13 mouse cellular contexts compared by ENCODE assay signal in genomic region chr5:29770935-29771334, GRCm38 (mm10). TPM values are rescaled to one million over a fixed set of nuclear protein-coding genes. Genes with fewer than 3 reads are reported as not detected.
DNase-seq lines count a peak whose midpoint lies in the region; ATAC-seq and TF ChIP-seq lines count a peak whose summit lies in the region.
"Had no signal": no experiment of that assay in that cellular context is flagged by ENCODE, and none has a peak within 500 bp of the region (broad histone marks: within the 10 kb centered on the region; RNA-seq: fewer than 3 reads in every experiment).

No protein-coding gene starts in this region.

- no peak overlapping the region for H3K4me3 ChIP-seq in cerebellum, adult 2 months (replicated peaks; ENCODE audit: insufficient read depth, low read depth, low read length)
- no peak overlapping the region for H3K4me3 ChIP-seq in left cerebral cortex, adult 2 months
- H3K4me3 ChIP-seq: embryonic facial prominence, embryonic 12.5 days; megakaryocyte, embryonic 14.5 days had no signal

- peak; percentile 28; the same call in 1 of the 2 replicates for TF ChIP-seq CTCF in cerebellum, adult 2 months (IDR thresholded peaks at IDR 0.05; ENCODE audit: borderline replicate concordance, insufficient read depth, low read depth, low read length)
- TF ChIP-seq CTCF in left cerebral cortex, adult 2 months (IDR thresholded peaks at IDR 0.05), result peak; percentile 7; the same call in 1 of the 2 replicates

- ATAC-seq in granulocyte monocyte progenitor cell, adult 5-6 weeks (replicated peaks; ENCODE audit: poor library complexity, severe bottlenecking), result peak; percentile 23; the same call in 1 of the 2 replicates

- no peak for DNase-seq in cerebellum, adult 2 months
- DNase-seq in cerebellum, adult 9-11 months, result no peak
- no peak for DNase-seq in left cerebral cortex, adult 2 months (ENCODE audit: extremely low spot score in 1 of 2, low spot score in 2 of 2)
- DNase-seq in left cerebral cortex, postnatal 10 days (ENCODE audit: extremely low spot score in 1 of 2, low spot score in 2 of 2), result no peak
- DNase-seq in MEL-GATA-1-ER (ENCODE audit: extremely low read depth, low read depth), result peak; percentile 7
- DNase-seq in spleen, adult 18-20 months, result no peak
- no peak for DNase-seq in spleen, adult 12 weeks (ENCODE audit: low spot score)
- DNase-seq: adrenal gland, adult 8-10 months; kidney, adult 11 months had no signal

- H3K4me1 ChIP-seq in cerebellum, adult 2 months (ENCODE audit: control insufficient read depth, insufficient read depth, low read length), result peaks cover 32% of the 10 kb centered on the region
- H3K4me1 ChIP-seq: embryonic facial prominence, embryonic 12.5 days had no signal

- 80% methylated on average over 1 of the region's 1 CpGs for WGBS in cerebellum, adult 2 months

- intact Hi-C loops in left cerebral cortex, adult 2 months (cut with DNase I), result no loop called here
- intact Hi-C loops in left cerebral cortex, postnatal 10 days (cut with DNase I), result no loop called here

- no peak overlapping the region for H3K27ac ChIP-seq in cerebellum, adult 2 months (ENCODE audit: insufficient read depth, low read length)
- H3K27ac ChIP-seq in left cerebral cortex, adult 2 months, result no peak overlapping the region
- H3K27ac ChIP-seq: embryonic facial prominence, embryonic 12.5 days had no signal

- TF ChIP-seq POLR2A in cerebellum, adult 2 months (IDR thresholded peaks at IDR 0.05; ENCODE audit: borderline replicate concordance, insufficient read depth, low read length), result no peak

- no peaks in the 10 kb centered on the region for H3K27me3 ChIP-seq in cerebellum, adult 2 months (ENCODE audit: control insufficient read depth, insufficient read depth, low read length)
- H3K27me3 ChIP-seq: embryonic facial prominence, embryonic 12.5 days; megakaryocyte, embryonic 14.5 days had no signal

RNA-seq across cellular contexts. Expression of gene Gm5129, which starts 35.2 kb away (rescaled TPM):
- 0.84 TPM in 1 of 2 replicates, not detected in the other for polyA plus RNA-seq in cerebellum, adult 2 months (2012; rRNA removed)
- 1 to 10 TPM in 1 of 2 experiments, not detected in 1; 1.6 TPM for total RNA-seq in left cerebral cortex, adult 2 months (2021)
- not detected for total RNA-seq in left cerebral cortex, postnatal 10 days (2021)
- not detected in 2 replicates for total RNA-seq in granulocyte monocyte progenitor cell, adult 5-6 weeks (2014; fragmentation: Nextera tagmentation)
- total RNA-seq in granulocyte monocyte progenitor cell, adult 5-6 weeks (2017), result not detected in 2 replicates
- polyA plus RNA-seq: embryonic facial prominence, embryonic 12.5 days; heart, embryonic 11.5 days had no signal

RNA-seq across cellular contexts. Expression of gene Dnajb6, which starts 35.4 kb away (rescaled TPM):
- polyA plus RNA-seq in cerebellum, adult 2 months (2012; rRNA removed), result 161 and 163 TPM in 2 replicates
- total RNA-seq in left cerebral cortex, adult 2 months (2021), result 100 to 1,000 TPM; 157 to 169 TPM
- total RNA-seq in left cerebral cortex, postnatal 10 days (2021), result 100 to 1,000 TPM; 187 to 191 TPM
- 129 and 145 TPM in 2 replicates for total RNA-seq in granulocyte monocyte progenitor cell, adult 5-6 weeks (2014; fragmentation: Nextera tagmentation)
- 142 and 197 TPM in 2 replicates for total RNA-seq in granulocyte monocyte progenitor cell, adult 5-6 weeks (2017)
